Mouse (Mus musculus) ZHBTc4 (cell line): ENCODE results near the gene Ltb.

Source experiments
- DNase-seq: peaks from one replicate; pipeline ENCODE4 v3.0.0-alpha.2; 2011; ENCODE audit warnings: low read depth, low spot score

Ltb gene

DNA sequence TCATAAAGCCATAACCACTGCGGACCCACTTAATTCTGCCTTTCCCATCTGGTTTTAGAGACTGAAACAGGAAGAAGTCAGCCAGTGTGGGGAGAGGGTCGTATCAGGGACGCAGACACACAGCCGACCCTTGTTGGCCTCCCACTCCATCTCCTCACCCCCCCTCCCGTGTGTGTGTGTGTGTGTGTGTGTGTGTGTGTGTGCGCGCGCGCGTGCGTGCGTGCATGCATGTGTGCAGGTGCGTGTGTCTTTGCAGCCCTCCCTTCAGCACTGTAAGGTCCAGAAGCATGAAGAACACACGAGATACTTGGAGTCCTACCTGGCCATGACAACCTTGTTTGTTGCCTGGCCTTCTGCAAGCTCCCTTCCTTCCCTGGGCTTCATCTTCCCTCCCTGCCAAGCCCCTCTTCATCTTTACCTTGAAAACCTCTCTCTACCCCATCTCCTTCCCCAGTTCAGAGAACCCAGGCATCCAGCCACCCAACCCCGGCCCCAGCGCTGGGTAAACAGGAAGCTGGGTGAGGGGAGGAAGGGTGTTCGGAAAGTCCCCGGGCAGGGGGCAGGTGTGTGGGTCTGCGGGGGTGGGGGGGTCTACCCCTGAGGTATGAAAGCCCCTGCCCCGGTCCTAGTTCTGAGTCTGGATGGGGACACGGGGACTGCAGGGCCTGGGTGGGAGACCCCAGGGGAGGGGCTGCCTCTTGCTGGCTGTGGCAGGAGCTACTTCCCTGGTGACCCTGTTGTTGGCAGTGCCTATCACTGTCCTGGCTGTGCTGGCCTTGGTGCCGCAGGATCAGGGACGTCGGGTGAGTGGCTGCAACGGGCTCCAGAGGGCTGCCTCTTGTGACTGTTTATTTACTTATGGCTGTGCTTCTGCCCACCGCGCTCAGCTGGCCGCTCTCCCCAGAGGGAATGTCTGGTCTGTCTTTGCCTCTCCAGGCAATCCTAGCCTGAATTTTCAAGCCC is at the start of gene Ltb:
Ltb (plus strand) TSS at position 559 of the 963 bp plus-strand sequence.
- DNase-seq = no peak

DNA sequence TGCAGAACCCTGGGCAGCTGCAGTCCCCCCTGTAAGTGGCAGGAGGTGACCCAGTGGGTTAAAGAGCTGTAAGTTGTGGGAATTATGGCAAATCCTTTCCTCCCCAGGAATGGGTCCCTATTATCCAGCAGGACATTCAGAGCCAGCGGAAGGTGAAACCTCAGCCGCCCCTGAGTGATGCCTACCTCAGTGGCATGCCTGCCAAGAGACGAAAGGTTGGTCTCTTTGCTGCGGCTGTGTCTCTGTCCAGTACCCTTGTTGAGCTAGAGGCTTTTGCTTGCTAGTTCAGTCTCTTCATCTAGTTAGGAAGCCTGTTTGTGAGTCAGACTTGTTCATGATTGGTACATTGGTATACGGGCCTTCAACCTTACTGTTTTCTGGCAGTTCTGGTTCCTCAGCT is 48.1 kb upstream of the Ltb start:
- no peak for DNase-seq

DNA sequence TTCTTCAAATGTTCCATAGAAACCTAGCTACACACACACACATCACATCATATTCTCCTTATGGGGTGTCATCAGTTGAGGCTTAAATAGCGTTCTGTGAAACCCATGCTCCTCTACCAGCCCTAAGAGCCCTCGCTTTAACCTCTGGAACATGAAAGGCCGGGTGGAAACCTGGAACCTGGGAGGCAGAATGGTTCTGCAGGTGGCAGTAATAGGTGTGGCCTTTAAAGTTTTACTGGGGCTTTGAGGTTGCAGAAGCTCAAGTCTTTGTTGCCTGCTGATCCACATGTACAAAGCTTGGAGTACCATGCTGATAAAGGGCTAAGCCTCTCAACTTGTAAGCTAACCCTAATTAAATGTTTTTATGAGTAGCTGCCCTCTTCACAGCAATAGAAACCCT is 46.9 kb upstream of the Ltb start:
- no peak for DNase-seq

- no peak for DNase-seq
Observed at GRCm38 (mm10) chr17:35147922-35148639, 46.2 kb upstream of the Ltb start.

DNA sequence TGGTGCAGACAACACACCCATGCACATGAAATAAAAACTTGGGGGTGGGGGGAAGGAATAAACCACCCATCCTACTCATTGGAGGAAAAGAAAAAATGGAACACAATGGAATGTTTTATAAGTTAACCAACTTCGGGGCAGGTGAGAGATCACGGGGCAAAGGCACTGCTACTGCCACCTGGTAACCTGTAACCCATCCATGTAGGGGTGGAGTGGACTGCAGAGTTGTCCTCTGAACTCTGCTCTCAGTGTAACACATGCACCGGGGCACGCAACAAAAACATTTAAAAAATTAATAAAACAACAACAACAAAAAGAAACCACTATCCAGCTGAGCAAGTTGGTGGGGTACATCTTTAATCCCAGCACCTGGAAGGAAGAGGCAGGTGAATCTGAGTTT is 42.1 kb upstream of the Ltb start:
- no peak for DNase-seq

DNA sequence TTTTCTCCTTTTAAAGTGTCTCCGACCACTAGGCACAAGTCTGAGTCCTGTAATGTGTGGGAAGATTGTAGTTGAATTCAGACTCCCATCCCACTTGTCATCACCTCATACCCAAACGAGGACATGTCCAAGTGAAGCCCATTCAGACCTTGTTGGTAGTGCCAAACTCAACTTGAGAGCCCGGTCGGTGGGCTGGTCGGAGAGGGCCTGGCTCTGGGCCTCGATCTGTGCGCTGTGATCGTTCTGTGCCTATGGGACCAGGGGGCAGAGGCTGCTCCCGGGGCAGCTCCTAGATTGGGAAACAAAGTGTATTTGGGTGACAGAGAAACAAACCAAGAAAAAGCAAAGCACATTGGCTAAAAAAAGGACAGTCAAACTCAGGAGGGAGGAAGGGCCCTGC is 41.2 kb upstream of the Ltb start:
- no peak for DNase-seq

DNA sequence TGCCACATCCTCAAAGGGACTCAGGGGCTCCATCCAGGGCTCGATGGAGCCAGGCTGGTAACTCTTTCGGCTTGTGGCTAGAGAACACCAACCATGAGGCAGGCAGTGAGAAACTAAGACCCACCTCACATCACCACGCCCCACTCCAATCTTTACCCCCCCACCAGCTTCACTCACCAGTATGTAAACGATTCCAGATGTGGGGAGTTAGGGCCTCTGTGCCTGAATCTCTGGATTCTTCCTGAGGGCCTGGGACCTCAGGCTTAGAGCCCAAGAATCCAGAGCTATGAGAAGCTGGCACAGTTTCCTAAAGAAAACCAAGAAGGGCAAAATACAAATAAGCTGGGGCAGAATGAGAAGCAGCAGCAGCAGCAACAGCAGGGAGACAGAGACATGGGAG is 40.3 kb upstream of the Ltb start:
- no peak for DNase-seq

DNA sequence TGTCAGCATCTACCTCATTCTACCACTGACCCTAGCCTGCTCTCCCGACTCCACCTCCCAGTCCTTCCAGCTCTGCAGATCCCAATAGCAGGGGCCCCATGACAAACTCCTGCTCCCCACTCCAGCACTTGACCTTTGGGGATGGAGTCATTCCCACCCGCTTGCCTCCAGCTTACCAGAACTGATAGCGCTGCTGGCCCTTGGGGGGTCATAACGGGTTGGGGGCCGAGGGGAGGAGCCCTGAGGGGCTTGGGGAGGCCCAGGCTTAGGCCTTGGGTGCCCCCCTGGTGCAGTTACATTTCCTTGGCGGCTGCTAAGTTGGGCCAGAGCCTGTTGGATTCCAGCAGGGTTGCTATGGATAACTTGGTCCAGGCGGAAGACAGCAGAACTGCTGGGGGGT is 39.6 kb upstream of the Ltb start:
- DNase-seq = no peak

DNA sequence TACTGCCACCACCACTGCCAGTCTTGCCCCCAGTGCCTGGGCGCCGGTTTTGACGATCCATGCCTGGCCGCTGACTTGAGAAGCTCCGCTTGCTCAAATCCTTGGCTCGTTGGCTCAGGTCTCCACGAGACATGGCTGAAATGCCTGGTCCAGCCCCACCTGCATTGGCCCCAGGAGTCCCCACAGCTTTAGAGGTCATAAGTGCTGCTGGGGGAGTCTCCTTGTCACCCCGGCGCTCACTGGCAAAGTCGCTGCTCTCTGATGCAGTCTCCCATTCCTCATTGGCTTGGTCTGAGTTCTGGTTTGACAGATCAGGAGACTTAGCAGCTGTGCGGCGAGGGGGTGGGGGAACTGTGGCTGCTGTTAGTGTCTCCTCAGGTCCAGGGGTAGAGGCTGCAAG is 38.8 kb upstream of the Ltb start:
- no peak for DNase-seq

GRCm38 (mm10) chr17:35156461-35157200 is 37.6 kb upstream of the Ltb start:
- DNase-seq = no peak

- DNase-seq = no peak
Observed at GRCm38 (mm10) chr17:35157254-35157653, 37.0 kb upstream of the Ltb start.

- DNase-seq = no peak
Observed at GRCm38 (mm10) chr17:35157661-35158175, 36.5 kb upstream of the Ltb start.

DNA sequence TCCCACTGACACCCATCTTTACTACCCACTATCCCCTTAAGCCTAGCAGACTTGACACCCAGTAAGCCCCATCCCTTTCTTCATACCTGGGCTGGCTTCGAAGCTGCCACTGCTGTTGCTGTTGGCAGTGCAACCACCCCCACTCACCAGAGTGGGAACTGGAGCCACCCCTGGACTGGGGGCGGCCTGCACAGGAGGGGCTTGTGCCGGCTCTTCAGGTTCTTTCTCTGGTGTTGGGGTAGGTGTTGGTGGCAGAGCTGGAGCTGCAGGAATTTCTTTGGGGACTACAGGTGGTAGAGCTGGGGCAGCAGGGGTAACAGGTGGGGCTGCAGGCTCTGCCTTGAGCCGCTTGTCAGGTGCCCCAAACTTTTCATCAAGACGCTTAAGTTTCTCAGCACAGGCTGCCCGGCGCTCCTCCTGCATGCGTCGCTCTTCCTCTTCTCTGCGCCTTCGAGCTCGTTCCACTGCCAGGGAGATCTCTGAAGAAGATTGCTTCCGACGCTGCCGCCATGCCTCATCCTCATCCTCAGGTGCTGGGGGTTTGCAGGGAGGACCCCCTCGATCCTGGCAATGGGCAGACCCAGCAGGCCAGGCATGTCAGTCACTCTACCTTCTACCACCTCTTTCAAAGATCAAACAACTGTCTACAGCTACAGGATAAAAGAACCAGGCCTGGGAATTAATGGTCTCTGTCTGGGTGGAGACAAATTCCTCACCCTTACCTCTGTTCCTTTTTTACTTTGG is 35.2 kb upstream of the Ltb start:
- DNase-seq = no peak

GRCm38 (mm10) chr17:35159638-35160037 is 34.6 kb upstream of the Ltb start:
- no peak for DNase-seq

DNA sequence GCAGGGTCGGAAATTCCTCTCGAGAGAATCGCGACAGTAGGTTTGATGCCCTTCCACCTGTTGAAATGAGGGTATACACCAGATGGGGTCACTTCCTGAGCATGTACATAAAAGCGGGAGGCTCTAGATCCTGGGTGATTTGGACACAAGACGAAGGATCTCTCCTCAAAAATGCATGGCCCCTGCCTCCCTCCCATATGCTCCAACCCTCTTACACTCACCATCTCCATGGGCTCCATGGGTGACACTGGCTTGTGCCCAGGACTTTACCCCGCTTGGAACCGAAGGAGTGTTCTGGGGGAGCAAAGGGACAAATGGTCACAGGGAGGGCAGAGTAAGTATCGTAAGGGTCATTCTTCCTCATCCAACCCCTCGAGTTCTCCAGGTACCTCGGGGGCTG is 32.8 kb upstream of the Ltb start:
- no peak for DNase-seq

DNA sequence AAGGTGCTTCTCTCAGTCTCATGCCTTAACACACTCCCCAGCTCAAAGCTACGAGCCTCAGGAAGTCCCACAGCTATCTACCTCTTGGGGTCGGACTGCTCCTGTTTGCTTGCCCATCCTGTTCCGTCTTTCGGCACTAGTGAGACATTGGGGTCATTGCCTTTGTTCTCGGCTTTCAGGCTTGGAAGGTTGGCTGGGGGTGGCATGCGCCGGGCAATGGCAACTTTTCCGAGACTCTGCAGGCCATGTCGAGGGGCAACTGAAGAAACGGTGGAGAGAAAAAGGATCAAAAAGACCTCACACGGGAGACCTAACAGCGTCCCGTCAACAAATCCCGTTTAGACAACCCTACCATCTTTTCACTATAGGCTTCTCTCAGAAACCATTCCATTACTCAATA is 32.1 kb upstream of the Ltb start:
- no peak for DNase-seq

DNA sequence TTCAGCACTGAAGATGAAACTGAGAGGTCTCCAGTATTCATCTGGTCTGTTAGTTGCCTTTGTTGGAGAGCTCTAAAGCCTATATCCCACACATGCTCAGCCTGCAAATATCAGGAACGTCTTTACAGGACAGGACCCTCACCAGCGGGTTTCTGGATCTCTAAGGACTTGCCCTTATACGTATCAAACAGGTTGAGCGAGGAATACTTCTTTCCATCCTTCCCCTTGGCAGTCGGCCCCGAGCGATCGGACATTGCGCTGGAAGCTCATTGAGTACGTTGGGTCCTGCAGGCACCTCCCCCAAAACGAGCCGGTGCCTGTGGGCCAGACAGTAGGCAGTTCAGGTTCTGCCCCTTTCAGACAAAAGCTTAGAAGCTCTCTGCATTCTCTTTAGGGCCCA is 31.5 kb upstream of the Ltb start:
- DNase-seq = peak; percentile 46

DNA sequence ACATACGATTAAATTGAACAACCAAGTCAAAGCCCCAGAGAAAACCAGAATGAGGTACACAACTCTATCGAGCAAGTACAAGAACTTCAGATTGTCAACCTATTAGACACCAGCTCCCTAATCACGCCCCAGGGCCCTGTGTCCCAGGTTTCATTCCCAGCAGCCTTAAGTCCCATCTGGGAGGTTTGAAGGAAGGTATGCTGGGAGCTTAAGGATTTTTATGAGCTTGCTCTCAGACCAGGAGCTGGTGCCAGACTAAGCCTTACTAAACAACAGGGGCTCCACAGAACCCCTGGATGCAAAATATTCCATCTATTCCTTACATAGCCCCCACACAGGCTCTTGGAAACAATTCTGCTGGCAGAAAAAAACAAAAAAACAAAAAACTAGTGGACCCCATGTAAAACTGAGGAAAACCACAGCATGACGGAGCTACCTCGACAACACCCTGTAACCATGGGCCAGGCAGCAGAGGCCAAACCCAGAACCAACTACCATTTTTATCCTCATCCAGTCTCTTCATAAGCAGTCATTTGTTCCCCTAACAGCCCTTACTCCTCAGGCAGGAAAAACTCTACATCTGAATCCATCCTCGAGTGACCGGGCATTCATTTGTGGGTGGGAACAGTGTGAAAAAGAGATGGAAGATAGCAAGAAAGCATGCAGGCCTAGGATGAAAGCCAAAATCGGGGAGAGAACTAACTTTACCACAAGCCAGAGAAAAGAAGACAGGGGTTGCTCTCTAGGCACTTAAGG is 30.7 kb upstream of the Ltb start:
- DNase-seq = no peak

DNA sequence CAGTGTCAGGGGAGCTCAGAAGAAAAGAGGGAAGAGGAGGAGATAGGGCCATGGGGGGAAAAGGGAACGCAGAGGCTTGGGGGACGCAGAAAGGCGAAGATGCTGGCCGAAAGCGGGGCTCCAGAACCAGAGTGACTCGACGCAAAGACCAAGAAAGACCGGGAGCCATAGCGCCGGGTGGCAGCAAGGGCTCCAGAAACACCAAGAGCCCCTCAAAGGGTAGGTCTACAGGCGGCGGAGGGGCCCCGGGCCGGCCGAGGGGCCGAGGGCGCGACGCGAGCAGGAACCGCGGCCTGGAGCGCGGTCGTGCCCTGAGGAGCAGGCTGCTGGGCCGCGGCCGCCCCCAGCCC is 30.0 kb upstream of the Ltb start:
- DNase-seq = no peak

DNA sequence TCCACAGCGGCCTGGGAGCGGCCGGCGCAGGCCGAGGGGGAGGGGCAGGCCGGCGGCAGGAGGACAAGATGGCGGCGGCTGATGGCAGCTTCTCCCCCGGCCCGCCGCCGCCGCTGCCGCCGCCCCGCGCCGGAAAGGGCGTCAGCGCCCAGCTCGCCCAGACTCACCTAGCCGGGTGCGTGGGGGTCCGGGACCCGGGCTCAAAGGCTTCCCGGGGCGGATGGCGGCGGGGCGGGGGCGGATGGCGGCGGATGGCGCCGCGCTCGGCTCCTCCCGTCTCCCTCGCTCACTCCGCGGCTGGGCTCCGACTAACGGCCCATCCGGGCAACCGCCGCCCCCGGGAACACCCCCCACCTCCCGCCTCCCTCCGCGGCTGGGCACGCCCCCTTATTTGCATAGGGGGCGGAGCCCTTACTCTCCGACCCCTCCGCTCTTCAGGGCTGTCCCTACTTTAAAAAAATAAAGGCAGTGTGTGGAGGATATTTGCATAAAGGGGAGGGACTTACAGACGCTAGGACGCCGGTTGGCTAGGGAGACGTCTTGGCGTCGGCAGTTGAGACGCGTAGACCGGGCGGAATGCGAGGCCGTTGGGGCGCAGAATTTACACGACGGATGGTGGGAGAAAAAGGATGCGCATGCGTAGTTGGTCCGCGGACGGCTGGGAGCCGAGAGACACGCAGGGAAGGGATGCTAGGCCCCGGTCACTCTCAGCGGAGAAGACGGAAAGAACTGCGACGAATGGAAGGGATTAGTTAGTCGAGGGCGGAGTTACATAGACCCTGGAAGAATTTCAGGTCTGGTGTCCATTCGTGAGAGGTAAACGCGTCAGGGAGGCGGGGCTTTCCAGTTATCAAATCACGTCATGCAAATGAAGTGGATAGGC is 29.4 kb upstream of the Ltb start, which contains the start of gene Prrc2a:
Prrc2a (minus strand) TSS at position 330 of the 883 bp plus-strand sequence.
- DNase-seq = peak; percentile 100
